Mouse (Mus musculus) lung, embryonic 16.5 days (tissue): ENCODE data around the gene F3. TPM values are rescaled to one million over a fixed set of nuclear protein-coding genes. Genes with fewer than 3 reads are reported as not detected.

Experiments used
- ATAC-seq: fragments of 200-750 bp; cut with Nextera tagmentation; 2 replicates; pipeline ENCODE4 v1.8.0; 2017; ENCODE audit warnings: low read depth, mild to moderate bottlenecking, moderate library complexity
- H3K27ac ChIP-seq: fragments of 300-500 bp; sonication (generic); 2 replicates; pipeline ENCODE4 v1.5.1; 2014; ENCODE audit warnings: mild to moderate bottlenecking, control low read depth, low read length
- H3K27me3 ChIP-seq: fragments of 300-500 bp; sonication (generic); 2 replicates; pipeline ENCODE4 v1.6.1; 2014; ENCODE audit warnings: low read depth, low read length, mixed read lengths; ENCODE audit not compliant: control insufficient read depth, insufficient read depth
- H3K36me3 ChIP-seq: fragments of 300-500 bp; sonication (generic); 2 replicates; pipeline ENCODE4 v1.6.1; 2014; ENCODE audit warnings: low read length; ENCODE audit not compliant: control insufficient read depth, insufficient read depth
- H3K4me1 ChIP-seq: fragments of 300-500 bp; sonication (generic); replicated peaks from 2 replicates; pipeline ENCODE4 v1.6.1; 2014; ENCODE audit warnings: low read length, mixed read lengths; ENCODE audit not compliant: control insufficient read depth, insufficient read depth
- H3K4me2 ChIP-seq: fragments of 300-500 bp; sonication (generic); 2 replicates; pipeline ENCODE4 v1.6.1; 2014; ENCODE audit warnings: low read depth, low read length, control low read depth
- H3K4me3 ChIP-seq: fragments of 300-500 bp; sonication (generic); 2 replicates; pipeline ENCODE4 v1.5.1; 2014; ENCODE audit warnings: mild to moderate bottlenecking, low read length, control low read depth
- H3K9ac ChIP-seq: fragments of 300-500 bp; sonication (generic); 2 replicates; pipeline ENCODE4 v1.6.1; 2014; ENCODE audit warnings: low read length, control low read depth
- H3K9me3 ChIP-seq: fragments of 300-500 bp; sonication (generic); 2 replicates; pipeline ENCODE4 v1.6.1; 2016; ENCODE audit warnings: low read length; ENCODE audit not compliant: control insufficient read depth
- WGBS: fragments of 180-500 bp; shearing (Covaris S2); extraction: QIAGEN DNeasy Blood & Tissue Kit; methylation state at CpG from one replicate; pipeline ENCODE4 v1.1.7; 2014; 5-methylcytosine and 5-hydroxymethylcytosine counted together
- polyA plus RNA-seq: library from polyadenylated mRNA; unstranded; fragments of >200 nt; fragmentation: Nextera tagmentation; extraction: Ambion mirVana; gene quantifications from 2 replicates; pipeline ENCODE4 v1.2.1, GENCODE M21; 2015

Gene F3
- 30.5 and 44.0 TPM in 2 replicates for polyA plus RNA-seq

DNA sequence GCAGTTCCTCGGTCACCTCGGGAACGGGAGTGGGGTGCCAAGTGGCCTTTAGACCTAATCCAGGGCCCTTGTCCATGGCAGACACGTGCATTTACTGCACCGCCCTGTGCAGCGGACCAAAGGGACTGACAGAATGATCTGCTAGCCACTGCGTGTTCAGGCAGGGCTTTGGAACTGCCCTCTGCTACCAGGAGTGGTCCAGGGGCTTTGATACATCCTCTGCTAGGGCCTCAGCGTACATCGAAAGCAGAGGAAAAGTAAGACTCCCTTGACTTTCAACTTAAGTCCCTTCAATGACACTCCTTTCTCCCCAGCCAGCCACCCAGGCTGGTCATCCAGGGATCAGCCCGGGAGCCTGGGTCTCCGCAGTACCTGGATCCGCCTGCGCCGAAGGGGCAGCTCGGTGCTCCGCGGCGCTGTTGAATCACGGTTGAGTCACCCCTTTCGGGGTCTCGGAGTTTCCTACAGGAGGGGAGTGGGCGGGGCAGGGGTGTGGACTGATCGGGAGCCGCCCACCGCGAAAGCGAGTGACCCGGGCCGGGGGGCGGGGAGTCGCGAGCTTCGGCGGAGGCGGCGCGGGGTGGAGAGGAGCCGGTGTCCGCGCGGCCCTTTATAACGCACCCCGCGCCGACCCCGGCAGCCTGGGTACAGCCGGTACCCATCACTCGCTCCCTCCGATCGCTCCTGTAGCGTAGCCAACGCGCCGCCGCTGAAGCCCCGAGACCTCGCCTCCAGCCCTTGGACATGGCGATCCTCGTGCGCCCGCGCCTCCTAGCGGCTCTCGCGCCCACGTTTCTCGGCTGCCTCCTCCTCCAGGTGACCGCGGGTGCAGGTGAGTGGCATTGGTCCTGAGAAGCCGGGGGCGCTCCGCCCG lies at the start of gene F3:
Gene F3, plus strand, starts transcription at position 567 of the 874 bp plus-strand sequence.
- ATAC-seq: peak; percentile 90
- WGBS: under 1% methylated on average over 70 of the region's 73 CpGs
- Histone ChIP-seq H3K4me2 (peak within 1 kb of the TSS; percentile 95), H3K4me3 (peak within 1 kb of the TSS; percentile 70), H3K4me1 (peaks cover 15% of the 10 kb centered on the region), H3K27ac (peak within 1 kb of the TSS; percentile 71), H3K9me3 (no peaks in the 10 kb centered on the region), H3K36me3 (no peaks in the 10 kb centered on the region), H3K9ac (peak within 1 kb of the TSS; percentile 75), H3K27me3 (no peaks in the 10 kb centered on the region)

DNA sequence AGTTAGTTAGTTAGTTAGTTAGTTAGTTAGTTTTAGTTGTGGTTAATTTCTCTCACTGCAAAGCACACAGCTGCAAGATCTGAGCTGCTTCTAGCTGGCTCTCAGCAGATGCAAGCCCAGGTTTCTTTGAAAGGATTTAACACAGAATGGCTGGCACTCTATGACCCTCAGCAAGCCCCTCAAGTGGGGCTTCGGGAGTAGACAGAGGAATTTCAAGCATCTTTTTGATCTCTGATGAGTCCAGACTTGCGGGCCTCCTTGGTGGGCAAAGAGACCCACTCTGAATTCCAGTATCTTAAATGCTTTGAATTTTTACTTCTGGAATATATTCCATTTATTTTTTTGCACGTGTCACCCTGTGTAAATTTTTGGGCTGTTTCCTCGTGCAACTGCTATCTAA lies 44.4 kb upstream of the F3 start:
- Histone ChIP-seq H3K27me3 (no peaks in the 10 kb centered on the region), H3K9ac (no peak overlapping the region), H3K4me2 (no peak overlapping the region), H3K4me3 (no peak overlapping the region), H3K4me1 (peaks cover 8% of the 10 kb centered on the region), H3K9me3 (no peaks in the 10 kb centered on the region), H3K36me3 (no peaks in the 10 kb centered on the region), H3K27ac (peak overlapping the region; percentile 50)
- 20% methylated on average over 4 of the region's 4 CpGs for WGBS
- peak; percentile 84 for ATAC-seq

DNA sequence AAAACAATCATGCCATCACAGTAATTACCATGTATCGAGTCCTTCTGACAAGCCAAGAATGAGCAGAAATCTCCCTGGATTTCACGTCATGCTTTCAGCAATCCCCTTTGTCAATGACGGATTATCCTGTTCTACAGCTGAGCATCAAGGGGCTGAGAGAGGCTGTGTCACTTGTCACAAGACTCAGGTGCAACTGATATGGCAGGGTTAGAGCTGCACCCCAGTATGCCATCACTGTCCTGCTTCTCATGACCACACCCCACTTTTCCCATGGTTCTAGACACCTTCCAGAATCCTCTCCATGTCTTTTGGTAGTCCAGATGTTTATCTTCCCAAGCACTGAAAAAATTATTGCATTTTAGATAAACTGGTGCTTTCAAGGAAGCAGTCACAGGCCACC lies 43.9 kb upstream of the F3 start:
- WGBS: 30% methylated on average over 3 of the region's 3 CpGs
- Histone ChIP-seq H3K9me3 (no peaks in the 10 kb centered on the region), H3K9ac (no peak overlapping the region), H3K4me1 (peaks cover 8% of the 10 kb centered on the region), H3K27me3 (no peaks in the 10 kb centered on the region), H3K4me3 (no peak overlapping the region), H3K36me3 (no peaks in the 10 kb centered on the region), H3K27ac (peak overlapping the region; percentile 24; the same call in 1 of the 2 replicates), H3K4me2 (no peak overlapping the region)
- no peak for ATAC-seq

GRCm38 (mm10) chr3:121680187-121680586 lies 43.1 kb upstream of the F3 start:
- H3K9me3 ChIP-seq: no peaks in the 10 kb centered on the region
- no peaks in the 10 kb centered on the region for H3K27me3 ChIP-seq
- ATAC-seq: no peak
- H3K4me2 ChIP-seq: no peak overlapping the region
- no peak overlapping the region for H3K27ac ChIP-seq
- H3K4me3 ChIP-seq: no peak overlapping the region
- no peaks in the 10 kb centered on the region for H3K36me3 ChIP-seq
- 24% methylated on average over 3 of the region's 3 CpGs for WGBS
- H3K4me1 ChIP-seq: peaks cover 7% of the 10 kb centered on the region
- H3K9ac ChIP-seq: no peak overlapping the region

DNA sequence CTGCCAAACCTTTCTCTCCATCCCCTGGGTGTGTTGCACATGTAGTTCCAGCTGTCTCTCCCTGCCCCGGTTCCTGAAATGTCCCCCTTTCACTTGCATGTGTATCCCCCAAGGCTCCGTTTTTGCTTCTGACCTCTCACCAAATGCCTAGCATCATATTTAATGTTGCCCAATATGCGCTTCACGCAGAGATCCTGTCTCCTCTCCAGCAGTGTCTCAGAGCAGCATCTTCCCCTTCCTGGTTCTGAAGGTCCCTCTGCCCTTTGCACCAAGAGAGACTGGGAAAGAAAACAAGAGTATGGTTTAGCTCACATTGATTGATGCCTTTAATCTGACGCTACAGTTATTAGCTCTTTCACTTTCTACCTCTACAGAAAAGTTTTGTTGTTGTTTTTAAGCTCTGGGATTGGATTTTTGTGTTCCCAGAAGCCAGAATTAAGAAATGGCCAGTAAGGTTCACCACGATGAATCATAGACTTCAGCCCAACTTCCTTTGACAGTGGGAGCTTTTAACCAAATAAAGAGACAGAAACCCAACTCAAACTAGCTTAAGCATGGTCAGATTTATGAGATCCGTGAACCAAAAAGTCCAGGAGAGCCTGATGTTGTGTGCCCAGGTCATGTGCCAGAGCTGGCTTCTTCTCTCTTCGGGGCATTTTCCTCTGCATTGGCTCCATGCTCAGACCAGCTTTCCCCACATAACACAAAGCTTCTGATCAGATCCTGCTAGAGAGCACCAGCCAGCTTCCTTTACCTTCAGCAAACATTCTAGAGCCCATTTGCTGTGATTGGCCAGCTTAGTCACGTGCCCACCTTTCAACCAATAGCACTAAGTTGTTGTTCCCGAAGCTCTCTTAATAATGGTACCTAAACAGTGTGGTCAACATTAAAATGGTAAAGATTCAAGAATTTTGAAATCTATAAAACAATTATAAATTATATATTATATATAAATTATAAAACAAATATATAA lies 40.6 kb upstream of the F3 start:
- H3K27ac ChIP-seq: no peak overlapping the region
- WGBS: 69% methylated on average over 10 of the region's 10 CpGs
- H3K27me3 ChIP-seq: no peaks in the 10 kb centered on the region
- H3K9ac ChIP-seq: no peak overlapping the region
- no peak for ATAC-seq
- no peaks in the 10 kb centered on the region for H3K9me3 ChIP-seq
- H3K4me2 ChIP-seq: no peak overlapping the region
- H3K4me1 ChIP-seq: peaks cover 5% of the 10 kb centered on the region
- H3K36me3 ChIP-seq: no peaks in the 10 kb centered on the region
- no peak overlapping the region for H3K4me3 ChIP-seq

GRCm38 (mm10) chr3:121684552-121684951 lies 38.8 kb upstream of the F3 start:
- Histone ChIP-seq H3K27me3 (no peaks in the 10 kb centered on the region), H3K9me3 (no peaks in the 10 kb centered on the region)
- 37% methylated on average over 4 of the region's 4 CpGs for WGBS

DNA sequence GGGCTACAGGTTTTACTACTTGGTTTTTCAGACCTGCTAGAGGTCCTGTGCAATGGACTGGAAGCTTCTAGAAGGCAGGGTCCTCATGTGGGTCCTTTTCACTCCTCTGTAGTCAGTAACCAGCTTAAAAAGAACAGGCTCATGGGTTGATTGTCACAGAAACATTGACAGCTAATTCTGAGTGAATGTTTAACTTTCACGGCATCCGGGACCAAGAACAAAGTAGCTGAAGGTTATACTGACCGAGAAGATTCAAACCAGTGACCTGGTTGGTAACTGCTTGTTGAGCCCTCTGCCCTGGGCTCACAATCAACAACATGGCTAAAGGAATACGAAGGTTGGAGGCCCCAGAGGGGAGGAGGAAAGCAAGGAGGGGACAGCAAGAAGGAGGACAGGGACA lies 38.4 kb upstream of the F3 start:
- Histone ChIP-seq H3K27ac (no peak overlapping the region), H3K4me2 (no peak overlapping the region), H3K9me3 (no peaks in the 10 kb centered on the region), H3K4me1 (no peaks in the 10 kb centered on the region; the same call in 1 of the 2 replicates), H3K36me3 (no peaks in the 10 kb centered on the region), H3K4me3 (no peak overlapping the region), H3K27me3 (no peaks in the 10 kb centered on the region), H3K9ac (no peak overlapping the region)
- whole genome bisulfite sequencing: 37% methylated on average over 4 of the region's 4 CpGs
- no peak for ATAC-seq

More at GRCm38 (mm10) chr3:121684552-121684951, 38.8 kb upstream of the F3 start:
- Histone ChIP-seq H3K36me3 (no peaks in the 10 kb centered on the region), H3K9ac (no peak overlapping the region), H3K27ac (no peak overlapping the region), H3K4me1 (no peaks in the 10 kb centered on the region; the same call in 1 of the 2 replicates), H3K4me3 (no peak overlapping the region), H3K4me2 (no peak overlapping the region)
- ATAC-seq: no peak

GRCm38 (mm10) chr3:121685985-121686384 lies 37.4 kb upstream of the F3 start:
- no peak for ATAC-seq
- Histone ChIP-seq H3K4me2 (no peak overlapping the region), H3K4me1 (no peaks in the 10 kb centered on the region; the same call in 1 of the 2 replicates), H3K36me3 (no peaks in the 10 kb centered on the region), H3K9me3 (no peaks in the 10 kb centered on the region), H3K9ac (no peak overlapping the region), H3K4me3 (no peak overlapping the region), H3K27me3 (no peaks in the 10 kb centered on the region), H3K27ac (no peak overlapping the region)
- 66% methylated on average over 1 of the region's 1 CpGs for WGBS

GRCm38 (mm10) chr3:121686408-121686911 lies 36.9 kb upstream of the F3 start:
- Histone ChIP-seq H3K9ac (no peak overlapping the region), H3K4me3 (no peak overlapping the region), H3K4me2 (no peak overlapping the region), H3K9me3 (no peaks in the 10 kb centered on the region), H3K27ac (no peak overlapping the region), H3K4me1 (no peaks in the 10 kb centered on the region; the same call in 1 of the 2 replicates), H3K27me3 (no peaks in the 10 kb centered on the region), H3K36me3 (no peaks in the 10 kb centered on the region)
- no peak for ATAC-seq
- WGBS: 78% methylated on average over 4 of the region's 4 CpGs
